8 mouse cellular contexts compared by ENCODE assay signal in the genomic region with DNA sequence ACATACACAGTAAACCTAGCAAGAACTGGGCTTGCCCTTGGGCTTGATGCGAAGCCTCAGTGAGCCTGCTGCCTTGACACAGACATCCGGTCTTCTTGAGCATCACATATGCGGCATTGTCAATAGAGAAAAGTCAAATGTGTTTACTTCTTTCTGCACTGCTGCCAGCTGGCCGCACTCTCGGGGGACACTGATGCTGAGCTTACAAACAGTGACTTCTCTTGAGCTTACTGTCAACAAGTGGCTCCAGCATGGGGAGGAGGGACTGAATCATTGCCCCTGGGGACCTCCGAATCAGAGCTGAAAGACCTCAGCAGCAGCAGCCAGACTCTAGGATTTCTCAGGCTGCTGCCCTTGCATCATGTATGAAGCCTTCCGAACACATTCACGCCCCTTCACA.
DNase-seq lines count a peak whose midpoint lies in the region.

No protein-coding gene starts in this region.

- DNase-seq in adrenal gland, postnatal 10 days = peak; percentile 6
- no peak for DNase-seq in adrenal gland, postnatal 25 days
- DNase-seq in right cerebral cortex, postnatal 4 days = peak; percentile 14
- DNase-seq in right cerebral cortex, postnatal 10 days (ENCODE audit: low spot score in 2 of 2) = no peak
- DNase-seq in kidney, postnatal 25 days = peak; percentile 16 to 46
- no peak for DNase-seq in frontal cortex, postnatal 36 days (ENCODE audit: low spot score in 2 of 2)
- DNase-seq in right cerebral cortex, adult 18-20 months = no peak
- DNase-seq in B cell, adult 2 months = no peak

Comparison
In these comparisons a context has a peak if more than half of its experiments do, and no peak if none do; other contexts are left out.
1. DNase-seq: peak in adrenal gland, postnatal 10 days (single experiment), right cerebral cortex, postnatal 4 days (single experiment) and kidney, postnatal 25 days (2 of 2); none in adrenal gland, postnatal 25 days (single experiment), right cerebral cortex, postnatal 10 days (0 of 2), frontal cortex, postnatal 36 days (0 of 2), right cerebral cortex, adult 18-20 months (single experiment) and B cell, adult 2 months (0 of 2).